Mouse (Mus musculus): ENCODE measurements at regions not wholly inside any gene's neighbourhood (a gene's known extent, or its start where the extent isn't known, plus 50 kb on each side); places are given as distances from the start of the nearest gene placed in this dataset.

GRCm38 (mm10) chr17:63699537-63699936, 163.3 kb upstream of the Fer start:
- Histone ChIP-seq H3K27me3 (ENCODE audit: control insufficient read depth, insufficient read depth, low read length) (no peaks in the 10 kb centered on the region), H3K4me3 (ENCODE audit: low read depth, low read length) (no peak overlapping the region), H3K27ac (ENCODE audit: insufficient read depth, low read depth, low read length) (no peak overlapping the region), H3K36me3 (ENCODE audit: control insufficient read depth, insufficient read depth, low read length) (no peaks in the 10 kb centered on the region), H3K4me1 (ENCODE audit: control insufficient read depth, insufficient read depth, insufficient read length, low read length) (no peaks in the 10 kb centered on the region)
- WGBS: 79% methylated on average over 6 of the region's 6 CpGs
- TF ChIP-seq CTCF (IDR thresholded peaks at IDR 0.05; ENCODE audit: extremely low read depth, insufficient read length, insufficient replicate concordance, low read depth, low read length) (no peak), POLR2A (IDR thresholded peaks at IDR 0.05; ENCODE audit: low read depth, low read length) (no peak)

- H3K27ac ChIP-seq (ENCODE audit: insufficient read depth, low read depth, low read length): no peak overlapping the region
- WGBS: 86% methylated on average over 3 of the region's 3 CpGs
- TF ChIP-seq CTCF (IDR thresholded peaks at IDR 0.05; ENCODE audit: extremely low read depth, insufficient read length, insufficient replicate concordance, low read depth, low read length): no peak
- TF ChIP-seq POLR2A (IDR thresholded peaks at IDR 0.05; ENCODE audit: low read depth, low read length): no peak
- H3K4me1 ChIP-seq (ENCODE audit: control insufficient read depth, insufficient read depth, insufficient read length, low read length): no peaks in the 10 kb centered on the region
- no peak overlapping the region for H3K4me3 ChIP-seq (ENCODE audit: low read depth, low read length)
- H3K36me3 ChIP-seq (ENCODE audit: control insufficient read depth, insufficient read depth, low read length): no peaks in the 10 kb centered on the region
- no peaks in the 10 kb centered on the region for H3K27me3 ChIP-seq (ENCODE audit: control insufficient read depth, insufficient read depth, low read length)
Measured at GRCm38 (mm10) chr17:63704991-63705390, 157.9 kb upstream of the Fer start.

- no peaks in the 10 kb centered on the region for H3K27me3 ChIP-seq (ENCODE audit: control insufficient read depth, insufficient read depth, low read length)
- H3K4me1 ChIP-seq (ENCODE audit: control insufficient read depth, insufficient read depth, insufficient read length, low read length): no peaks in the 10 kb centered on the region
- 73% methylated on average over 6 of the region's 6 CpGs for WGBS
- no peaks in the 10 kb centered on the region for H3K36me3 ChIP-seq (ENCODE audit: control insufficient read depth, insufficient read depth, low read length)
- no peak overlapping the region for H3K4me3 ChIP-seq (ENCODE audit: low read depth, low read length)
- TF ChIP-seq POLR2A (IDR thresholded peaks at IDR 0.05; ENCODE audit: low read depth, low read length): no peak
- no peak for TF ChIP-seq CTCF (IDR thresholded peaks at IDR 0.05; ENCODE audit: extremely low read depth, insufficient read length, insufficient replicate concordance, low read depth, low read length)
- no peak overlapping the region for H3K27ac ChIP-seq (ENCODE audit: insufficient read depth, low read depth, low read length)
Measured at GRCm38 (mm10) chr17:63712937-63713336, 149.9 kb upstream of the Fer start.

GRCm38 (mm10) chr17:63715687-63716086, 147.2 kb upstream of the Fer start:
- Histone ChIP-seq H3K4me3 (ENCODE audit: low read depth, low read length) (no peak overlapping the region), H3K4me1 (ENCODE audit: control insufficient read depth, insufficient read depth, insufficient read length, low read length) (no peaks in the 10 kb centered on the region), H3K27ac (ENCODE audit: insufficient read depth, low read depth, low read length) (no peak overlapping the region), H3K36me3 (ENCODE audit: control insufficient read depth, insufficient read depth, low read length) (no peaks in the 10 kb centered on the region), H3K27me3 (ENCODE audit: control insufficient read depth, insufficient read depth, low read length) (no peaks in the 10 kb centered on the region)
- TF ChIP-seq CTCF (IDR thresholded peaks at IDR 0.05; ENCODE audit: extremely low read depth, insufficient read length, insufficient replicate concordance, low read depth, low read length) (no peak), POLR2A (IDR thresholded peaks at IDR 0.05; ENCODE audit: low read depth, low read length) (no peak)
- 89% methylated on average over 9 of the region's 9 CpGs for WGBS

GRCm38 (mm10) chr17:63716161-63716560, 146.7 kb upstream of the Fer start:
- 76% methylated on average over 6 of the region's 6 CpGs for WGBS
- TF ChIP-seq POLR2A (IDR thresholded peaks at IDR 0.05; ENCODE audit: low read depth, low read length) (no peak), CTCF (IDR thresholded peaks at IDR 0.05; ENCODE audit: extremely low read depth, insufficient read length, insufficient replicate concordance, low read depth, low read length) (no peak)
- no peaks in the 10 kb centered on the region for H3K36me3 ChIP-seq (ENCODE audit: control insufficient read depth, insufficient read depth, low read length)

GRCm38 (mm10) chr17:63717051-63717578, 145.7 kb upstream of the Fer start:
- no peaks in the 10 kb centered on the region for H3K4me1 ChIP-seq (ENCODE audit: control insufficient read depth, insufficient read depth, insufficient read length, low read length)
- H3K27ac ChIP-seq (ENCODE audit: insufficient read depth, low read depth, low read length): no peak overlapping the region
- H3K36me3 ChIP-seq (ENCODE audit: control insufficient read depth, insufficient read depth, low read length): no peaks in the 10 kb centered on the region
- no peaks in the 10 kb centered on the region for H3K27me3 ChIP-seq (ENCODE audit: control insufficient read depth, insufficient read depth, low read length)
- no peak overlapping the region for H3K4me3 ChIP-seq (ENCODE audit: low read depth, low read length)
- TF ChIP-seq CTCF (IDR thresholded peaks at IDR 0.05; ENCODE audit: extremely low read depth, insufficient read length, insufficient replicate concordance, low read depth, low read length) (no peak), POLR2A (IDR thresholded peaks at IDR 0.05; ENCODE audit: low read depth, low read length) (no peak)
- WGBS: 68% methylated on average over 9 of the region's 9 CpGs

More at GRCm38 (mm10) chr17:63716161-63716560, 146.7 kb upstream of the Fer start:
- Histone ChIP-seq H3K27me3 (ENCODE audit: control insufficient read depth, insufficient read depth, low read length) (no peaks in the 10 kb centered on the region), H3K27ac (ENCODE audit: insufficient read depth, low read depth, low read length) (no peak overlapping the region), H3K4me1 (ENCODE audit: control insufficient read depth, insufficient read depth, insufficient read length, low read length) (no peaks in the 10 kb centered on the region), H3K4me3 (ENCODE audit: low read depth, low read length) (no peak overlapping the region)

- 81% methylated on average over 16 of the region's 16 CpGs for WGBS
- no peak for TF ChIP-seq CTCF (IDR thresholded peaks at IDR 0.05; ENCODE audit: extremely low read depth, insufficient read length, insufficient replicate concordance, low read depth, low read length)
- no peak for TF ChIP-seq POLR2A (IDR thresholded peaks at IDR 0.05; ENCODE audit: low read depth, low read length)
- H3K4me3 ChIP-seq (ENCODE audit: low read depth, low read length): no peak overlapping the region
Measured at GRCm38 (mm10) chr17:63718972-63719715, 143.7 kb upstream of the Fer start.

More at GRCm38 (mm10) chr17:63718972-63719715, 143.7 kb upstream of the Fer start:
- no peaks in the 10 kb centered on the region for H3K36me3 ChIP-seq (ENCODE audit: control insufficient read depth, insufficient read depth, low read length)
- H3K27me3 ChIP-seq (ENCODE audit: control insufficient read depth, insufficient read depth, low read length): no peaks in the 10 kb centered on the region
- no peaks in the 10 kb centered on the region for H3K4me1 ChIP-seq (ENCODE audit: control insufficient read depth, insufficient read depth, insufficient read length, low read length)
- H3K27ac ChIP-seq (ENCODE audit: insufficient read depth, low read depth, low read length): no peak overlapping the region
